Mouse (Mus musculus): ENCODE results near the gene Amn1.
A peak's percentile ranks its signal among the peaks of the same experiment; 100 is the strongest.
"Not testable (repeated sequence)": the region's sequence is repeated elsewhere in the genome, so short reads cannot be mapped to it uniquely, and the experiment has no call there.

Gene Amn1

DNA sequence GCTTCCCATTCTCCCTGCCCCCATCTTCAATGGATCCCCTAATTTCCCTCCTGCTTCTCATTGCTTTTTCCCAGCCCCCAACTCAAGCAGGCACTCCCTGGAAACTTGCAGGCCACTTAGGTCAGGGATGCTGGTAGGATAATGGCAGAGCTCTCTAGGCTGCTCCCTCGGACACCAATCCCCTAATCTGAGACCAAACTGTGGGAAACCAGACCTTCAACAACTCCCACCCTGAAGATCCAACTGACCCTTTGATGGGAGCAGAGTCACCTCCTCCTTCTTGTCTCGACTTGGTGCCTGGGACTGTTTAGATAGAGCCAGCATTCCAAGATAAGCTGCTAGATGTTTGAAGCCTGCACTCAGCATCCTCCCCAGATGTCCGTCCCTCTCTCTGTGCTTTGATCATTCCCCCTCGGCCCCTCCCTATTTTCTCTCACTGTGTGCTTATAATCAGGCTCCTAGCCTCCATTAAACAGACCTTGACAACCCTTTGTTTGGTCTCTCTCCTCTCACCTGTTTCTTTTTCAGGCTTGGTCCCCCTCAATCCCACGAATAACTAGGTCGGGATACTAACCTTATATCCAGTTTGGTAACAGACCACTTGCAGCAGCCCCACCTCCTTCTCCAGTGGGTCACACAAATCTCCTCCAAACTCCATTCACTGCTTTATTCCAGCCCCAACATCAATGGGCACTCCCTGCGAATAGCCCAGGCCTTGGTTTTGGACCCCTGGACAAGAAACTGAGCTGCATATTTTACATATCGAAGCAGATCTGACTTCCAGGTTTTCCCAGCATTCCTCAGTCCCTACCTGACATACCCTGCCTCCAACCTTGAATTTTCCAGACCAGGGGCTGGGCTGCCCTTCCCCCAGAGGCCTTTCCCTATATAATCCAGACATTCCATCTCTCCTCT is 34.1 kb downstream of the Amn1 start:
- no peak for DNase-seq (ENCODE audit: low spot score)

DNA sequence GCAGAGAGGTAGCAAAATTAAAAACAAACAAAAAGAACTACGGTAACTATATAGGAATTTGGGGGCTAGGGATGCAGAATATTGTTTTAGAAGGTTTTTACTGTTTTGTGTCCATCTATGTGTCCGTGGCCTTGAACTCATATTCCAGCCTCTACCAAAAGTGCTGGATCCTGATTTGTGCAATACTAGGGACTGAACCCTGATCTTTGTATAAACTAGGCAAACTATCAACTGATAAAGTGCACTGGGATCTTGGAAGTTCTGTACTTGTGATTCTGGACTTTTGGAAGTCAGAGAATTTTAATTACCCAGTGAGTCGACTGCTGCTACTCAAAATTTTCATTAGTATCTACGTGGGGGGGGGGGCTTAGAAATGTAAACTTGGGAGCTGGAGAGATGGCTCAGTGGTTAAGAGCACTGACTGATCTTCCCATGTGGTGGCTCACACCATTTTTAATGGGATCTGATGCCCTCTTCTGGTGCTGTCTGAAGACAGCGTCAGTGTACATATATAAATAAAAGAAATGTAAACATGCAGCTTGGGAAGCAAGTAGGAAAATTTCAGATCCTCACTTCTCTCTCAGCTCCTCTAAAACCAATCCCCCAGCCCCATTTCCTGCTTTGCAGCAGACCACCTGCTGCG is 34.9 kb downstream of the Amn1 start:
- no peak for DNase-seq (ENCODE audit: low spot score)

DNA sequence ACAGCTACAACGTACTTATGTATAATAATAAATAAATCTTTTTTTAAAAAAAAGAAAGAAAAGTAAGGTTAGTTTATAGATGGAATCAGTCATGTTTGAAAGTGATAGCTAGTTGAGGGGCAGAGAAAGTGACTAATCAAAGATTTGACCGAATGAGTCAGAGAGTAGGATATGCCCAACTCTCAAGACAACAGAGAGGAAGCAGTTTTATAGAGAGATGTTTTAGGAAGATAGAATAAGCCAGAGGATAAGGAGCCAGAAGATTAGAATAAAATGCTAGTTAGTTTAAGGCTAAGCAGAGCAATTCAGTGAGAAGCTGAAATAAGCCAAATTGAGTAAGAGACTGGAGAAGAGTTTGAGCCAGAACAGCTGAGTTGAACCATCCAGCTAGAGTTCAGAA is 36.4 kb downstream of the Amn1 start:
- DNase-seq (ENCODE audit: low spot score) = no peak

DNA sequence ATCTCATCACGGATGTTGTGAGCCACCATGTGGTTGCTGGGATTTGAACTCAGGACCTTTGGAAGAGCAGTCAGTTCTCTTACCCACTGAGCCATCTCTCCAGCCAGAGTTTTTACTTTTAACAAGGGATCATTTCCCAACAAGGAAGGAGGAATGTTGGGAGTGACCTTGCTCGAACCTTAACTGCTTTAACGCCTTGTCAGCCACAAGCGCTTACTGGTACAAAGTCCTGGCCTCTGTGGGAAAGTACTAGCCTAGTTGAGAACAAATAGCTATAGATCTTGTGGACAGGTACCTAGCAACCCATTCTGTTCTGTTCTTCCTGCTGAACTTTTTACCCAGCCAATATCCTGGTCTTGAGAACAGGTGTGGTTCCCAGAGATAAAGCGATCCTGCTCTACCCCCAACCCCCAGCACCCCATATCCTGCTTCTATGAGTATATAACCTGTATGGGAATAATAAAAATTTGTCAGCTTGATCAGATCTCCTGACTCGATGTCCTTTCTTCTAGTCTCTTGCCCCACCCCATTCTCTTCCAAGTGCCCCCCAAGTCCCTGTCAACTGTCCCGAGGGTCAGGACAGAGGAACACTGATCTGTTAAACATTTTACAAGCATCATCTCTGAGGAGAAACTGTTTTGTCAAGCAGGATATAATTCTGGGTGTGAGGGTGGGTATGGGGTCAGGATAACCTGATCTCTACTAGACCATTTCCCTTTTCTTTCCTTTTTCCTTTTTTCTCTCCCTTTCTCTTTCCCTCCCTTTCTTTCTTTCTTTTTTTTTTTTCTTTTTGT is 39.9 kb downstream of the Amn1 start:
- no peak for DNase-seq (ENCODE audit: low spot score)

DNA sequence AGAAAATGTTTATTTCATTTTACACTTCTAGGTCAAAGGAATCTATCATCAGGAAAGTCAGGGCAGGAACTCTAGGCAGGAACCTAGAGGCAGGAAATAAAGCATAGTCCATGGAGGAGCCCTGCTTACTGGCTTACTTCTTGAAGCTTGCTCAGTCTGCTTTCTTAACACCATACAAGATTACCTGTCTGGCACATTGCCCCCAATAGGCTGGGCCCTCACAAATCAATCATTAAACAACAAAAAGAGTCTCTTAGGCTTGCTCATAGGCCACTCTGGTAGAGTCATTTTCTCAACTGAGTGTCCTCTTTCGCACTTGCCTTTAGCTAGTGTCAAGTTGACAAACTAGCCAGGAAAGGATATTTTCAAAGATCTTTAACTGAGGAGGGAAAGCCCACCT is 43.4 kb downstream of the Amn1 start:
- no peak for DNase-seq (ENCODE audit: low spot score)

DNA sequence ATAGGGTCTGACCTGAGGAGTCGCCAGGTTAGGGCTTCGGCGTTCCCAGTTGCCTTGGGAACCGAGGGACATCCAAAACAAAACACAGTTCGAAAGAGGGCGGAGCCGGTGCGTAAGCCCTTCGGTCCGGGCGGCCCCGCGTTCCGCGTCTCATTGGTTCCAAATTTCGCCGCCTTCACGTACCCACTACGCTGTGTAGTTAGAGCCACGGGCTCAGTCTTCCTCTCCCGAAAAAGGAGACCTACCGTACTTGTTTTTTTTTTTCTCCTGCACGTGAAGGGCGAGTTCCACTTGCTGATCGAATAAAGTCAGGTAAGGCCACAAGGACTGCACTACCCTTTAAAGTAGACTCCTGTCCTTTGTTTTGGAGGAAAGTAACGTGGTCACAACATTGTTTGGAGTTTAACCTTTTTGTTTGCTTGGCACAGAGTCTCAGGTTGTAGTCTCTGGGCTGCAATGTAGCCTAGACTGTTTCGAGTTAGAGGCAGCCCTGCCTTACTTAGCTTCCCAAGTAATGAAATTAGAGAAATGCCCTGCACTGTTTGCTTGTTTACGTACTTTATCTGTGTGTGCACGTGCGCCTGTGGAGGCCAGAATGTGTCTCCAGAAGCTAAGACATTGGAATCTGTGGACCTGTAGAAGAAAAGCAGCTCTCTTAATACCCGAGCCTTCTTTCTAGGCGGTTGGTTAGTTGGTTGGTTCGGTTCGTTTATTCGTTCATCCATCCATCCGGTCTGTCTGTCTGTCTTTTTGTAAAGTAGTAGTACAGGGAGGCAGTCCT is 46.9 kb downstream of the Amn1 start:
- peak; percentile 78 for DNase-seq (ENCODE audit: low spot score)

DNA sequence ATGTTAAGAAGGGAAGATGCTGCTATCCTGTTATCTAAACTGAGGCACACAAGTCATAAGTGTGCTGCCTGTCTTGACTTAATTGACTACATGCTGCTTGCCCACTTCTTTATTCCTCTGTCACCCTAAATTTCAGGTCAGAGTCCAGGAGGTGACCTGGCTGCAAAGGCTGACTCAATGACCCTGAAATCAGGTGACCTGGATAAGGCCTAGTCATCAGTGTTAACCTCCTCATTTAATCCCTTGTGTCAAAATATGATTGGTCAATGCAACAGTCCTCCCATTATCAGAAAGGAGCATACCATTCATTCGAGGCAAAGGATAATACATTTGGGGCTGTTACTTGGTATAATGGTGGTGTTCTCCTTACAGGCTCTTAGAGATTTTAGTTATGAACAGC is 49.0 kb downstream of the Amn1 start, which contains the start of gene Etfbkmt:
Etfbkmt (plus strand) TSS at position 379 of the 400 bp plus-strand sequence.
- DNase-seq (ENCODE audit: low spot score) = no peak

DNA sequence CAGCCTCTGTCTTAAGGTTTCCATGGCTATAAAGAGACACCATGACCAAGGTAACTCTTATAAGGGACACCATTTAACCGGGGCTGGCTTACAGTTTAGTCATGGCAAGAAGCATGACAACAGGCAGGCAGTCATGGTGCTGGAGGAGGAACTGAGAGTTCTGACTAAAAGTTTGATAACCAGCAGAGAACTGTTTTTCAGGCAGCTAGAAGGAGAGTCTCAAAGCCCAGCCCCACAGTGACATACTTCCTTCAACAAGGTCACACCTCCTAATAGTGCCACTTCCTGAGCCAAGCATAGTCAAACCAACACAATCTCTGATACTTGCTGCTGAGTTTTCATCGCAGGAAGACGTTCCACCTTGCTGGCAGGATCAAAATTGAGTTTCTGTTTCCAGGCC is 49.5 kb downstream of the Amn1 start:
- no peak for DNase-seq (ENCODE audit: low spot score)

DNA sequence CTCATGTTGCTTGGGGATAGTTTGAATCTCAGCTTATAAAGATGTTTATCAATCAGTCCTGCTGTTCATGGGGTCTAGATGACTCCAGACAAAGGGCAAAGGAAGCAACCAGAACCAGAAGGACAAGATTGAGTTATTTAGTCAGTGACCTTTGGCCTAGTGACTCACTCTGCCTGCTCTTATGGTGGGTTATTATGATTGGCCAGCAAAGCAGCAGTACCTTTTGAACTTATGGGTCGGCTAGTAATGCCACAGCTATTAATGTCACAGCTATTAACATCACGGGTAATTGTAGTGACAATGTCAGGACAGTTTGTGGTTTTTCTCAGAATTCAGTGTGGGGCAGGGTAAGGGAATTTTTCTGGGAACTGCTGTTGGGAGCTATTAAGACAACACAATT is 50.6 kb downstream of the Amn1 start:
- DNase-seq (ENCODE audit: low spot score) = no peak

DNA sequence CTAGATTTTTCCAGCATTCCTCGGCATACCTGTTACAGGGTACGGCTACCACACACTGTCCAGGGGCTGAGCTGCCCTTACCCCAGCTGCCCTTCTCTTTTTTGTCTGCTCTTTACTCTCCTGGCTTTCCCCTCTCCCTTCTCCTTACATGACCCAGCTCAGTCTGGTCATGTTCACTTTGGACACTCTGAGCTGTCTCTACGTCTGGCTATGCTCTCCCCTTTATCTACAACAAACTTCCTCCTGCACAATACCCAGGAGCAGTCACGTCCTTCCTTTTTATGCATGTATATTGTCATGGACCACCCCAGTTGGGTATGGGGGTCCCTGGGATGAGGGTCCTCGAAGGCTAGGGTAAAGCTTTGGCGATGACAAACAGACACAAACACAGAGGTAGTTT is 52.9 kb downstream of the Amn1 start:
- no peak for DNase-seq (ENCODE audit: low spot score)

DNA sequence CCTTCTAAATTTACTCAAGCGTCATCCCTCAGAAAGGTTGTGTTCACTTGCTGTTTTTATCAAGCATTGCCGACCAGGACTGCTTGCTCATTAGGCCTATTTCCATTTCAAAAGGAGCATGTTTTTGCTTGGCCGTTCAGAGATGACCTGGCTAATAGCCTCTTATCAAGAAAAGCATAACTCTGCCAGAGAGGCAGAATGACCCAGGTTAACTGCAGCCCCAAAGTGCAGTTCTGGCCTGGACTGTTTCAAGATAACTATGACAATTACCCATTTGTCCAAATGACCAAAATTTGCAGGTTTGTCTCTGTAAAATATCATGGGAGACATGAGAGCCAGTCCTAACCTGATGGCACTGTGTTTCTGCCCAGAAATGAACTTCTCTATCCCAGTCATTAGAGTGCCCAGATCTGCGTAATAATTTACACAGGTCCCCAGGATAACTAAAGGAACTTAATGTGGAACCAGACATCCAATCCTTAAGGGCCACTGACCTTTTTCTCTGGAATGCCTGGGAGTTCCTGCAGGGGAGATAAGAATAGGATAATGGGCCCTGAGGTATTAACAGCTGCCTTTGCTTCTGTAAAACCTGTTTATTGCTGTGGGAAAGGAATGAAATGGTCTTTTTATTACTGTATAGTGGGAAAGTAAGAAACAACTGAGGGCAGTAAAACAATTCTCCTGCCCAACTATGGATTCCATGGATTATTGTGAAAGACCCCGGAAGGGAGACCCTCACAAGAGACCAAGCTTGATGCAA is 53.9 kb downstream of the Amn1 start:
- DNase-seq (ENCODE audit: low spot score) = no peak

DNA sequence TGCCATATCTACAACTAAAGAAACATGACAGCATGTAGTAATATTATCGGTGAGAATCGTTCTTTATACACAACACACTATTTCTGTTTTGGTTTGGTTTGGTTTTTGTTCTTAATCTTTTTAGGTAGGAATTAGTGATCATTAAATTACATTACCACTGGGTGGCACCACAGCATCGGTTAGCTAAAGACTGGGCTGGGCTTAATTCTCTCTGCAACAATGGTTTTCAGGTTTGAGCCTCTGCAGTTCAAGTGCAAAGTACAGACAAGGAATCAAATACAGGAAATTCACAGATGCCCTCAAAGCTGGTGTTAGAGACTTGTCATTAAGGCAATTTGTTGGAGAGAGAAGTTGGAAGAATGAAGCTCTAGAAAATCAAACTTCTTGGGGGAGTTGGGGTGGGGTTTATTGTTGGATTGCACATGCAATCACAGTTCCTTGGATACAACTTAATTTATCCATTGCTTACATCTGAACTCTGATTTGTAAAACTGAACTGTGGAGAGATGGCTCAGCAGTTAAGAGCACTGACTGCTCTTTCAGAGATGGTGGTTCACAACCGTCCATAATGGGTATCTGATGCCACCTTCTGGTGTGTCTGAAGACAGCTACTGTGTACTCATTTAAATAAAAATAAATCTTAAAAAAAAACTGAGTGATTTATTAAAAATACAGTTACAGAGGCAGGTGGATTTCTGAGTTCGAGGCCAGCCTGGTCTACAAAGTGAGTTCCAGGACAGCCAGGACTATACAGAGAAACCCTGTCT is 56.0 kb downstream of the Amn1 start:
- DNase-seq (ENCODE audit: low spot score) = peak; percentile 21

DNA sequence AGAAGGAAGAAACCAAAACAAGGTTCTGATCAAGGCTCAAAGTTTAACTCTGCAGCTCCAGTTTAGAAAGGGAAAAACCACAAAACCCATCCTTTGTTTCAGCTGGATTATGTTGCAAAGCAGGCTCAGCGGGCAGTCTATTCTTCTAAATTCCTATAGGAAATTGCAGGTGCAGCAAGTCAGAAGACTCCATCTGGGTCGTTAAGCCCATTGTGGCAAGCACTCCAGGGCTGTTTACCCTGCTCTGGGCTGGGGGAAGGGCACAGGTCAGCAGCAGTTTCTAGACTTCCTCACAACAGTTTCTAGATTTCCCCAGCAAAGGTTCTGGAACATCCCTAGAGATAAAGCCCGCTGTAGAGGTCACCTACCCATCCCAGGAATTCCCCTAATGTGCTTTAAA is 57.4 kb downstream of the Amn1 start:
- DNase-seq (ENCODE audit: low spot score) = no peak

DNA sequence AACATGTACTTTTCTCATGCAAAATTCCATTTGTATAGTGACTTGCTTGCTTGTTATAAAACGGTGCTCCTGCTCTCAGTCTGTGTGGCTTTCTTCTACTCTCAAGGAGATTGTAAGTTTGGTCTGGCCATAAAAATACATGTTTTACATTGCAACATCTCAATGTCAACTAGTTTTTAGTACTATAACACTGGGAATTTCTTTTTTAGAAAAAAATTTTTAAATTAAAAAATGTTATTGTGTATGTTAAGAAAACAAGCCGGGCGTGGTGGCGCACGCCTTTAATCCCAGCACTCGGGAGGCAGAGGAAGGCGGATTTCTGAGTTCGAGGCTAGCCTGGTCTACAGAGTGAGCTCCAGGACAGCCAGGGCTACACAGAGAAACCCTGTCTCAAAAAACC is 58.6 kb downstream of the Amn1 start, which contains the start of gene Gm10203:
Gm10203 (plus strand) TSS at position 301 of the 400 bp plus-strand sequence.
- DNase-seq (ENCODE audit: low spot score) = not testable (repeated sequence)

DNA sequence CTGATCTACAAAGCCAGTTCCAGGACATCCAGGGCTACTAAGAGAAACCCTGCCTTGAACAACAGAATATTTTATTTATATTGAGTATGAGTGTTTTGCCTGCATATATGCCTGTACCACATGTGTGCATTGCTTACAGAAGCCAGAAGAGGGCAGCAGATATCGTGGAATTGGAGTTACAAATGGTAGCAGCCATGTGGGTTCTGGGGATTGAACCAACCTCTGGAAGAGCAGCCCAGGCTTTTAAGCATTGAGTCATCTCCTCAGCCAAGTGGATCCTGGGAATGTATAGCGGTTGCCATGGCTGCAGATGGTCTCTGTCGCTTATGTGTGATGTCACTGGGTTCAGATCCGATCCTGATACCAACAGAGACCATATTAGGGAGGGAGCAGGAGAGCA is 61.8 kb downstream of the Amn1 start:
- peak; percentile 17 for DNase-seq (ENCODE audit: low spot score)

DNA sequence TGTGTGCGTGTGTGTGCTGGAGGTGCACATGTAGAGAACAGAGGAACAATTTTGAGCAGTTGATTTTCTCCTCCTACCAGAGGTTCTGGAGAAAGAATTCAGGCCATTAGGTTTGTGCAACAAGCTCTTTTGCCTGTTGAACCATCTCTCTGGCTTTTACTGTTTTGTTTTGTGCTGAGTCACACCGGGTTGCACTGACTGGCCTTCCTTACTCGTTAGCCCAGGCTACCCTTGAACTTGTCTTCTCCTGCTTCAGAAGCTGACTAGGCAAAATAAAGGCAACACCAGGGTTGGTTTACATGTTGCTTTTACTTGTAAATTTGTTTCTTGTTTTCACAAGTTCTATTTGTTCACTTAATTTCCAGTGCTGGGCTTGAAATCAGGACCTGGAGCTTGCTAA is 65.5 kb downstream of the Amn1 start:
- DNase-seq (ENCODE audit: low spot score) = no peak

DNA sequence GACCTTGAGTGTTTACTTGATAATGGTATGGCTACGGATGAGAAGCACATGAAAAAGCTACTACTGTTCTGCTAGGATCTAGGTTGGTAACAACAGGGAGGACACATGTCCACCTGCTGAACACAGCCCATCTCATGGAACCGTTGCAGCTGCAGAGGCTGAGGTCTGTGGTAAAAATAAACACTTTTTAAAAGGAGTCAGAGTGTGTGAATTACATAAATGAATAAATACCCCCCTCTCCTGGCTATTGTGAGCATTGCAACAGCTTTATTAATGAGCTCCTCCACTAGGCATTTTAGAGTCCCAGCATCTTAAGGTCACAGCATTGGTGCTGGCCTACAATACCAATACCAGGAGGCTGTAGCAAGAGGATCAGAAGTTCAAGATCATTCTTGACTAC is 68.7 kb downstream of the Amn1 start:
- DNase-seq (ENCODE audit: low spot score) = peak; percentile 50

DNA sequence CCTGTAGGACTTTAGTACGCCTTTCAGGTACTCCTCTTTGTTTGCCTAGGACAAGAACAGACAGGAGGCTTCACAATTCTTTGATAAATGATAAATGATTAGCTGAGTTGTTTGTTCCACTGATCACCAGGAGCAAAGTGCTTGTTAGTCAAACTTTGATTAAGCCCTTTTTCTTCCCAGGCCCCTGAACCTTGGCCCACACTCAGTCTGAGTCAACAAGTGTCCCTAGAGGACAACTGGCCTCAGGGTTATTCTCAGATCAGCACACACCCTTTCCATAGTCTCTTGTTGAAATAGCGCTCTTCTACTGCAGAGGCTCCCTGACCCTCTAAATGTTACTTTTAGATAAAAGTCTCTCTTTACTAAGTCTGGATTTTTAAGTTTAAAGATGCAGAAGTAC is 69.6 kb downstream of the Amn1 start:
- no peak for DNase-seq (ENCODE audit: low spot score)

DNA sequence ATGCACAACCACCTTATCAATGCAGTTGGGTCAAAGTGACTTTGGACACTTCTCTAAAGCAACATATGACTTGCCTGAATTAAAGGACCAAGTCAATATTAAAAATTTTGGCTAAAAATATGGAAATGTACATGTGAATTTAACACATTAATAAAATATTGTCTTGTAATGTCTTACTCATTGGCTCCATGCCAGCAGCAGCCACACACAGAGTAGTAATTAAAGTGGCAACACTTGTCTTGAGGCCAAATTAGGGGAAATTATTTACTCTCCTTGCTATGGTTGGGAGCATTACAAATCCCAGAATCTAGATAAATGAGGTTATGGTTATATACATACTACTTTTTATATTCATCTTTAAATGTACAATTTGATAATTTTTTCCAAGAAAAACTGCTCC is 71.5 kb downstream of the Amn1 start:
- no peak for DNase-seq (ENCODE audit: low spot score)

DNA sequence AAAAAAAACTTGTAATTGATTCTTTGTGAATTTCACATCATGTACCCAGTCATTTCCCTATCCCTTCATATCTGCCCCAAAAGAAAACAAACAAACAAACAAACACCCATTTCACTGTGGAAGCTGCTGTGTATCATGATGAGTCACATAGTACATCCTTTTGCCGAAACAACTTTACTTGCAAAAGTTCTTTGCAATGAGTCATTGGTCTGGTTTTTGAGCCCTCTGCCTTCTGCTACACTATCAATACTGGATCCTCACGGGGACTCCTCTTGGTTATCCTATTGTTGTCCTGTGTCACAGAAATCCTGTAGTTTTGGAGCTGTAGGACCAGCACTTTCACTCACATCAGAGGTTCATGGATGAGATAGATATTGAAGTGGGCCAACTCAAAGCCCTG is 79.6 kb downstream of the Amn1 start:
- no peak for DNase-seq (ENCODE audit: low spot score)
